Mouse (Mus musculus) spleen, postnatal 0 days (tissue): ENCODE data around the gene Zfp981. TPM values are rescaled to one million over a fixed set of nuclear protein-coding genes. Genes with fewer than 3 reads are reported as not detected.

Source experiments
- polyA plus RNA-seq: library from polyadenylated mRNA; unstranded; fragments of >200 nt; fragmentation: Nextera tagmentation; extraction: Ambion mirVana; gene quantifications from 2 replicates; pipeline ENCODE4 v1.2.1, GENCODE M21; 2015

Gene Zfp981
- polyA plus RNA-seq = 0.04 and 0.06 TPM in 2 replicates

GRCm38 (mm10) chr4:146501727-146502126, at the start of gene Zfp981:
TSS of gene Zfp981 (plus strand) at chr4:146502027.

Other genes starting within 250 kb of the Zfp981 start
- gene Zfp992, start 53.0 kb upstream of the Zfp981 start, polyA plus RNA-seq = 3.1 and 3.5 TPM in 2 replicates
- 2.7 and 4.1 TPM in 2 replicates for gene Zfp993, start 108.9 kb downstream of the Zfp981 start, polyA plus RNA-seq